Mouse (Mus musculus): ENCODE results near the gene Dnaaf1.

DNA sequence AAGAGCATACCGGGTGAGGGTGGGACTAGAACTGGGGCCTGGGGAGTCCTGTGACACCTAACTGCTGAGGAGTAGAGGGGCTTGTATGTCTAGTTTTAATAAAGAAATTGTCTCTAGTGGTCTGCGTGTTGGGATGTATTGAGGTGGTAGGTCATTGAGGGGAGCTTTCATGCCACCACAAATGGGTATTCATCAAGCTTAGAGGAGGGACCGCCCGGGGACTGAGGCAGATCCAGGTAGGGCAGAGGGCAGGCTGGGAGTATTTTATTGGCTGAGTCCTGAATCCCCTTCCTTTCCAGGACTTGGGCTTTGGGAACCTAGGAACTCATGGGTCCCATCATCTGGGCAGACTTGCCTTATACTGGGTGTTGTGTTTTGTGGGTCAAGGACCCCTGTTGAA lies 41.8 kb downstream of the Dnaaf1 start:
- TF ChIP-seq CTCF (IDR thresholded peaks at IDR 0.05; ENCODE audit: borderline replicate concordance, insufficient read depth, low read length) (no peak), POLR2A (IDR thresholded peaks at IDR 0.05; ENCODE audit: low read depth, low read length) (no peak)

Measured in embryonic fibroblast, embryonic 13.5 days (primary cell).